Mouse (Mus musculus) urinary bladder, adult 2 months (tissue): ENCODE results near the gene Psmb5. TPM values are rescaled to one million over a fixed set of nuclear protein-coding genes. Genes with fewer than 3 reads are reported as not detected.

Source experiments
- polyA plus RNA-seq: library from polyadenylated mRNA; depleted of rRNA; stranded (reverse); fragments of >200 nt; gene quantifications from 2 replicates; pipeline ENCODE4 v1.2.3, GENCODE M21; 2012; rRNA removed

Gene Psmb5
- polyA plus RNA-seq, 1 experiment, result 179 TPM

Other genes starting within 250 kb of the Psmb5 start
- 8.9 TPM in 2 replicates for gene Slc7a7, start 200.2 kb downstream of the Psmb5 start, polyA plus RNA-seq
- 221 and 233 TPM in 2 replicates for gene Mrpl52, start 191.1 kb downstream of the Psmb5 start, polyA plus RNA-seq
- gene Mmp14, start 186.4 kb downstream of the Psmb5 start, polyA plus RNA-seq, result 202 and 226 TPM in 2 replicates
- 81.0 and 93.8 TPM in 2 replicates for gene Lrp10, start 153.9 kb downstream of the Psmb5 start, polyA plus RNA-seq
- 0.28 and 0.32 TPM in 2 replicates for gene Rem2, start 141.9 kb downstream of the Psmb5 start, polyA plus RNA-seq
- 38.1 and 40.2 TPM in 2 replicates for gene Prmt5, start 100.5 kb downstream of the Psmb5 start, polyA plus RNA-seq
- 14.1 and 14.2 TPM in 2 replicates for gene Haus4, start 63.4 kb downstream of the Psmb5 start, polyA plus RNA-seq
- gene Ajuba, start 40.5 kb downstream of the Psmb5 start, polyA plus RNA-seq, result 38.5 and 43.1 TPM in 2 replicates
- 9.0 and 9.4 TPM in 2 replicates for gene 4931414P19Rik, start 12.0 kb downstream of the Psmb5 start, polyA plus RNA-seq
- not detected in 2 replicates for gene Psmb11, start 3.4 kb upstream of the Psmb5 start, polyA plus RNA-seq
- not detected in 2 replicates for gene Gm17606, start 22.9 kb upstream of the Psmb5 start, polyA plus RNA-seq
- 1.5 and 1.6 TPM in 2 replicates for gene Cdh24, start 23.3 kb upstream of the Psmb5 start, polyA plus RNA-seq
- 55.7 and 64.4 TPM in 2 replicates for gene 1700123O20Rik, start 68.2 kb upstream of the Psmb5 start, polyA plus RNA-seq
- gene Acin1, start 68.9 kb upstream of the Psmb5 start, polyA plus RNA-seq, result 129 and 169 TPM in 2 replicates
- gene Gm29776, start 80.8 kb upstream of the Psmb5 start, polyA plus RNA-seq, result 0.06 and 0.14 TPM in 2 replicates
- gene Cebpe, start 94.2 kb upstream of the Psmb5 start, polyA plus RNA-seq, result 0.40 and 0.47 TPM in 2 replicates
- 20.0 and 27.4 TPM in 2 replicates for gene Slc7a8, start 163.9 kb upstream of the Psmb5 start, polyA plus RNA-seq
- gene Rnf212b, start 196.1 kb upstream of the Psmb5 start, polyA plus RNA-seq, result 0.06 and 0.08 TPM in 2 replicates